Mouse (Mus musculus) hindbrain, embryonic 12.5 days (tissue): ENCODE measurements around the gene Fyn. TPM values are rescaled to one million over a fixed set of nuclear protein-coding genes. Genes with fewer than 3 reads are reported as not detected.

Experiments used
- ATAC-seq: fragments of 200-750 bp; cut with Nextera tagmentation; 2 replicates; pipeline ENCODE4 v1.8.0; 2017; ENCODE audit warnings: moderate TSS enrichment; ENCODE audit not compliant: low FRiP score
- H3K27ac ChIP-seq: fragments of 300-500 bp; sonication (generic); 2 replicates; pipeline ENCODE4 v1.5.1; 2016; ENCODE audit warnings: mild to moderate bottlenecking
- H3K27me3 ChIP-seq: fragments of 300-500 bp; sonication (generic); 2 replicates; pipeline ENCODE4 v1.6.1; 2016; ENCODE audit warnings: mild to moderate bottlenecking
- H3K36me3 ChIP-seq: fragments of 300-500 bp; sonication (generic); 2 replicates; pipeline ENCODE4 v1.6.1; 2016; ENCODE audit warnings: mild to moderate bottlenecking
- H3K4me1 ChIP-seq: fragments of 300-500 bp; sonication (generic); 2 replicates; pipeline ENCODE4 v1.6.1; 2016
- H3K4me2 ChIP-seq: fragments of 300-500 bp; sonication (generic); replicated peaks from 2 replicates; pipeline ENCODE4 v1.6.1; 2016; ENCODE audit warnings: mild to moderate bottlenecking
- H3K4me3 ChIP-seq: fragments of 300-500 bp; sonication (generic); 2 replicates; pipeline ENCODE4 v1.5.1; 2016; ENCODE audit warnings: mild to moderate bottlenecking
- H3K9ac ChIP-seq: fragments of 300-500 bp; sonication (generic); 2 replicates; pipeline ENCODE4 v1.6.1; 2016; ENCODE audit warnings: mild to moderate bottlenecking, moderate library complexity
- H3K9me3 ChIP-seq: fragments of 300-500 bp; sonication (generic); replicated peaks from 2 replicates; pipeline ENCODE4 v1.6.1; 2016; ENCODE audit warnings: mild to moderate bottlenecking
- WGBS: fragments of 180-500 bp; shearing (Covaris S2); methylation state at CpG from one replicate; pipeline ENCODE4 v1.1.7; 2016; 5-methylcytosine and 5-hydroxymethylcytosine counted together
- polyA plus RNA-seq: library from polyadenylated mRNA; unstranded; fragments of >200 nt; fragmentation: Nextera tagmentation; extraction: Ambion mirVana; gene quantifications from 2 replicates; pipeline ENCODE4 v1.2.1, GENCODE M21; 2016

Fyn gene
- polyA plus RNA-seq, 1 experiment from 2014 or later: 64.8 TPM

- H3K36me3 ChIP-seq: no peaks in the 10 kb centered on the region
- no peak overlapping the region; the same call in 1 of the 2 replicates for H3K27ac ChIP-seq
- no peaks in the 10 kb centered on the region for H3K9me3 ChIP-seq
- no peak for ATAC-seq
- H3K4me1 ChIP-seq: peaks cover 71% of the 10 kb centered on the region
- 83% methylated on average over 8 of the region's 8 CpGs for WGBS
- H3K27me3 ChIP-seq: no peaks in the 10 kb centered on the region
- H3K4me2 ChIP-seq: no peak overlapping the region
- no peak overlapping the region for H3K4me3 ChIP-seq
- no peak overlapping the region for H3K9ac ChIP-seq
Measured at GRCm38 (mm10) chr10:39385259-39385658, 16.6 kb downstream of the Fyn start.

DNA sequence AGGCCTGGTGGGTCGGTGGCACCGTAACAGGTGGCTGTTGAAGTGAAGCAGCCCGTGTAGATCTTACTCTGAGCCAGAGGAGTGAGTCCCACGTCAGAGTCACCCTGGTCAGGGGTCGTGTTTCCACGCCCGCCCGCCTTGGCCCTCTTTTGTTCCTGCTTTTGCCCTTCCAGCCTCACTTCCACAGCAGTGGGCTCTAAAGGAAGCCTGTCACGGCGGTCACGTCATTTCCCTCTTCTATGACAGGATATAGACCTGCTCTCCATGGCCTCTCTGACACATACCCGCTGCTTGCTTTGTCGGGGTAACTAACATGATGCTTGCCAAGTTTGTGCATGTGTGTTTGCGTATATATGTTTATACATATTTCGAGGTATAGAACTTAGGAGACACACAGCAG is 17.5 kb downstream of the Fyn start:
- Histone ChIP-seq H3K27me3 (no peaks in the 10 kb centered on the region), H3K27ac (no peak overlapping the region), H3K4me1 (peaks cover 65% of the 10 kb centered on the region), H3K36me3 (peaks cover 2% of the 10 kb centered on the region; the same call in 1 of the 2 replicates), H3K4me3 (no peak overlapping the region), H3K4me2 (no peak overlapping the region), H3K9ac (no peak overlapping the region), H3K9me3 (no peaks in the 10 kb centered on the region)
- 55% methylated on average over 15 of the region's 15 CpGs for WGBS
- ATAC-seq: no peak

- H3K4me1 ChIP-seq: peaks cover 65% of the 10 kb centered on the region
- WGBS: 55% methylated on average over 5 of the region's 5 CpGs
- no peaks in the 10 kb centered on the region for H3K27me3 ChIP-seq
- H3K36me3 ChIP-seq: peaks cover 6% of the 10 kb centered on the region; the same call in 1 of the 2 replicates
- H3K4me2 ChIP-seq: no peak overlapping the region
- H3K27ac ChIP-seq: no peak overlapping the region; the same call in 1 of the 2 replicates
- no peak overlapping the region for H3K9ac ChIP-seq
- ATAC-seq: no peak
- no peaks in the 10 kb centered on the region for H3K9me3 ChIP-seq
- no peak overlapping the region for H3K4me3 ChIP-seq
Measured at GRCm38 (mm10) chr10:39387024-39387423, 18.4 kb downstream of the Fyn start.

GRCm38 (mm10) chr10:39387556-39387955 is 18.9 kb downstream of the Fyn start:
- no peak overlapping the region for H3K9ac ChIP-seq
- ATAC-seq: no peak
- peak overlapping the region; percentile 30 for H3K27ac ChIP-seq
- peaks cover 6% of the 10 kb centered on the region; the same call in 1 of the 2 replicates for H3K36me3 ChIP-seq
- H3K4me1 ChIP-seq: peaks cover 62% of the 10 kb centered on the region
- H3K9me3 ChIP-seq: no peaks in the 10 kb centered on the region
- no peak overlapping the region for H3K4me2 ChIP-seq
- H3K4me3 ChIP-seq: no peak overlapping the region
- H3K27me3 ChIP-seq: no peaks in the 10 kb centered on the region
- 79% methylated on average over 11 of the region's 11 CpGs for WGBS

DNA sequence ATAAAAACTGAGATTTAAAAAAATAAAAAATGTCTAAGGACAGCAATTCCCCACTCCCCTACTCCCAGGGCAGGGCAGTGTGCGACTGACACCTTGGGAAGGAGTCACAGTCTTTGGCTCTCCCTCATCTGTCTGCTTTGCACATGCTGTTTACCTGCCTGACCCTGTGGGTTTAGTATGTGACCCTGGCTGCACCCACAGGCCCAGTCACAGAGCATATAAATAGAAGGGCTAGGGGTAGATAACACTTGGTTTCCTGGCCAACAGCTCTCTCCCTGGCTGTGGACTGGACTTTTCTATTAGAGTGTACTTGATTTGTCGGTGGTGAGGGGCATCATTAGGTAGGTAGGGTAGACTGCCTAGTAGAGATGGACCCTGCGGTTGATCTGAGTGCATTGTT is 19.5 kb downstream of the Fyn start:
- H3K27me3 ChIP-seq: no peaks in the 10 kb centered on the region
- no peak overlapping the region for H3K4me2 ChIP-seq
- H3K4me1 ChIP-seq: peaks cover 56% of the 10 kb centered on the region
- H3K9ac ChIP-seq: no peak overlapping the region
- no peaks in the 10 kb centered on the region for H3K9me3 ChIP-seq
- H3K4me3 ChIP-seq: no peak overlapping the region
- no peak overlapping the region for H3K27ac ChIP-seq
- no peak for ATAC-seq
- WGBS: 90% methylated on average over 3 of the region's 3 CpGs
- H3K36me3 ChIP-seq: peaks cover 6% of the 10 kb centered on the region; the same call in 1 of the 2 replicates

DNA sequence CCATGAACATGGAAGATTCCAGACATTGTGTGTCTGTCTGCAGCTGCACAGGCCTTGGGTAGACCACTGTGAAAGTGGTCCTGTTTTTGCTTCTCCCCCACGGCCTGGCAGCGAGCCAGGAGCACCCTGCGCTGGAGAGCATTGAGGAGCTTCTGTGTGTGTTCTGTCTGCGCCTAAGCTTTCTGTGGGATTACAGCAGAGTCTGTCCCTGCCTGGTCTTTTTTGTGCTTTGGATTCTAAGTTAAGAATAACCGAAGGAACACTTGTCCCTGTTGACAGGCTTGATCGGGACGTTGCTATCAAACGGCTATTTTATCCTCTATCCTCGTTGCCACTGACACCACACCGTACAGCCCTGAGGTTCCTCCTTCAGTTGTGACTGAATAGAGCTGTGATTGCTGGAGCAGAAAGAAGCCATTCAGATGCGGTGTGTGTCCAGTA is 20.8 kb downstream of the Fyn start:
- Histone ChIP-seq H3K36me3 (peaks cover 6% of the 10 kb centered on the region; the same call in 1 of the 2 replicates), H3K27me3 (no peaks in the 10 kb centered on the region), H3K4me1 (peaks cover 49% of the 10 kb centered on the region), H3K4me3 (no peak overlapping the region), H3K4me2 (no peak overlapping the region), H3K9me3 (no peaks in the 10 kb centered on the region), H3K9ac (no peak overlapping the region), H3K27ac (peak overlapping the region; percentile 14)
- 66% methylated on average over 11 of the region's 11 CpGs for WGBS
- peak; percentile 33; the same call in 1 of the 2 replicates for ATAC-seq

GRCm38 (mm10) chr10:39390541-39390940 is 21.9 kb downstream of the Fyn start:
- Histone ChIP-seq H3K9ac (no peak overlapping the region), H3K4me3 (no peak overlapping the region), H3K27ac (no peak overlapping the region), H3K27me3 (no peaks in the 10 kb centered on the region), H3K36me3 (peaks cover 13% of the 10 kb centered on the region), H3K4me1 (peaks cover 42% of the 10 kb centered on the region), H3K4me2 (no peak overlapping the region), H3K9me3 (no peaks in the 10 kb centered on the region)
- ATAC-seq: no peak
- WGBS: 81% methylated on average over 7 of the region's 7 CpGs

GRCm38 (mm10) chr10:39392900-39393483 is 24.3 kb downstream of the Fyn start:
- H3K4me2 ChIP-seq: no peak overlapping the region
- no peaks in the 10 kb centered on the region for H3K27me3 ChIP-seq
- H3K4me1 ChIP-seq: peaks cover 18% of the 10 kb centered on the region
- no peak overlapping the region for H3K4me3 ChIP-seq
- H3K27ac ChIP-seq: no peak overlapping the region
- no peaks in the 10 kb centered on the region for H3K9me3 ChIP-seq
- peaks cover 25% of the 10 kb centered on the region for H3K36me3 ChIP-seq
- no peak for ATAC-seq
- H3K9ac ChIP-seq: no peak overlapping the region
- WGBS: 85% methylated on average over 6 of the region's 6 CpGs

- Histone ChIP-seq H3K4me1 (no peaks in the 10 kb centered on the region), H3K4me3 (no peak overlapping the region), H3K27me3 (no peaks in the 10 kb centered on the region), H3K9ac (no peak overlapping the region), H3K4me2 (no peak overlapping the region), H3K27ac (no peak overlapping the region), H3K9me3 (no peaks in the 10 kb centered on the region), H3K36me3 (peaks cover 35% of the 10 kb centered on the region)
- no peak for ATAC-seq
- 93% methylated on average over 5 of the region's 5 CpGs for WGBS
Measured at GRCm38 (mm10) chr10:39395544-39395943, 26.9 kb downstream of the Fyn start.

GRCm38 (mm10) chr10:39398924-39399323 is 30.3 kb downstream of the Fyn start:
- no peaks in the 10 kb centered on the region for H3K9me3 ChIP-seq
- ATAC-seq: no peak
- no peak overlapping the region for H3K4me3 ChIP-seq
- H3K9ac ChIP-seq: no peak overlapping the region
- no peak overlapping the region for H3K27ac ChIP-seq
- H3K36me3 ChIP-seq: peaks cover 34% of the 10 kb centered on the region
- WGBS: 74% methylated on average over 7 of the region's 7 CpGs
- no peaks in the 10 kb centered on the region for H3K4me1 ChIP-seq
- H3K4me2 ChIP-seq: no peak overlapping the region
- no peaks in the 10 kb centered on the region for H3K27me3 ChIP-seq

- no peak overlapping the region for H3K4me3 ChIP-seq
- WGBS: 92% methylated on average over 5 of the region's 5 CpGs
- no peak for ATAC-seq
Measured at GRCm38 (mm10) chr10:39400155-39400554, 31.5 kb downstream of the Fyn start.

DNA sequence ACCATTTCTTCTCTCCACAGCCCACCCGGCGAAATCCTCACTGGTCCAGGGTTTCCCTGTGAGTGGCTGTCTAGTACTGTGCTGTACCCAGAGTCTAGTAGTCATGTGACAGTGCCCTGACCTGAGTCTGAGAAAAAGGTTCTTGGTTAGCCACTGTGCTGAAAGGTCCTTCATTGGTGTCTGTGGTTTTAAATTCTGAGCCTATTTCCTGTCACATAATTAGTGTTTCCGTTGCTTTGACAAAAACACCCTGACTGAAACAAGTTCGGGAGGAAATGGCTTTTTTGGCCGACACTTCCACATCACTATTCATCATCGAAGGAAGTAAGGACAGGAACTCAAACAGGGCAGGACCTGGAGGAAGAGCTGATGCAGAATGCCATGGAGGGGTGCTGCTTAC is 33.8 kb downstream of the Fyn start:
- H3K27me3 ChIP-seq: no peaks in the 10 kb centered on the region
- 92% methylated on average over 6 of the region's 6 CpGs for WGBS

More at GRCm38 (mm10) chr10:39400155-39400554, 31.5 kb downstream of the Fyn start:
- Histone ChIP-seq H3K27me3 (no peaks in the 10 kb centered on the region), H3K9ac (no peak overlapping the region), H3K36me3 (peaks cover 31% of the 10 kb centered on the region), H3K4me2 (no peak overlapping the region), H3K9me3 (no peaks in the 10 kb centered on the region), H3K4me1 (no peaks in the 10 kb centered on the region), H3K27ac (no peak overlapping the region)

GRCm38 (mm10) chr10:39403706-39404105 is 35.1 kb downstream of the Fyn start:
- H3K4me2 ChIP-seq: no peak overlapping the region
- H3K9me3 ChIP-seq: no peaks in the 10 kb centered on the region
- peaks cover 15% of the 10 kb centered on the region for H3K36me3 ChIP-seq
- no peak overlapping the region for H3K27ac ChIP-seq
- WGBS: 87% methylated on average over 6 of the region's 6 CpGs
- H3K4me3 ChIP-seq: no peak overlapping the region
- no peak for ATAC-seq
- H3K4me1 ChIP-seq: peaks cover 10% of the 10 kb centered on the region
- H3K27me3 ChIP-seq: no peaks in the 10 kb centered on the region
- H3K9ac ChIP-seq: no peak overlapping the region

More for the DNA sequence above, 33.8 kb downstream of the Fyn start:
- H3K4me1 ChIP-seq: peaks cover 10% of the 10 kb centered on the region
- H3K9ac ChIP-seq: no peak overlapping the region
- peaks cover 20% of the 10 kb centered on the region for H3K36me3 ChIP-seq
- H3K4me2 ChIP-seq: no peak overlapping the region
- H3K9me3 ChIP-seq: no peaks in the 10 kb centered on the region
- no peak for ATAC-seq
- H3K27ac ChIP-seq: no peak overlapping the region
- no peak overlapping the region for H3K4me3 ChIP-seq
